Mouse (Mus musculus) embryo, embryonic 11.5 days (tissue): ENCODE data around the gene Stk11.

Source experiments
- DNase-seq: peaks from one replicate; pipeline ENCODE4 v3.0.0-alpha.2; 2012; ENCODE audit warnings: low read depth, low spot score

Stk11 gene

DNA sequence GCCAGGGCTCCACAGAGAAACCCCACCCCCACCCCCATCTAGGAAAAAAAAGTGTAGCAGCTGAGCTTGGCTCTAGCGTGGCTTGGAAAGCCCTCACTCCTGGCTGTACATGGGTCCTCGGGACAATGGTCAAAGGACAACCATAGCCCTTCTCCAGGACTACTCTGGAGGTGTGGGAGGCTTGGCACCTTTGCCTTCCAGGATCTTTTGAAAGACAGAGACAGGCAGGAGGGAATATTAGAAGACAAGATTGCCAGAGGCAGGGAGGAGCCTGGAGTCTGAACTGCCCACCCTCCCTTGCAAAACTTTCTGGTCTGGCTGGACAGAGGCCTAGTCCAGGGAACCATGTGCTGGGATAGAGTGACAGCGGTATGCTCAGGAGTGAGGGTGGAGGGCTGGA, 20.9 kb upstream of the Stk11 start:
- DNase-seq, result no peak

GRCm38 (mm10) chr10:80095547-80095946, 20.1 kb upstream of the Stk11 start:
- no peak for DNase-seq

DNA sequence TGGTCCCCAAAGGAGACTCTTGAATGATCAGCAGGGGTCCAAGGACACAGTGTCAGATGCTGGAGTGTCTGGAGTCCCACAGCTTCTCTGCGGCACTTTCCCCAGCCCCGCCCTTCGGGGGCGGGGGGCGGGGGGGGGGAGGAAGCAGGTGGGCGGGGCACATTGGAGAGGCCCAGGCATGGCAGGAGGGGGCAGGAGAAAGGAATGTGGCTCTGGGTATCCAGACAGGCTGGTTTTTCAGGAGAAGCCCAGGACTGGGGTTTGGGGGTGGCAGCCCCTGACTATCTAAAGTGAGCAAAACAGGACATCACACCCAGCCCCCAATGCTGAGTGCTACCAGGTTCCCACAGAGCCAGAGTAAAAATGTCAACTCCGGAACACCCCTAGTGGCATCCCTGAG, 18.3 kb upstream of the Stk11 start:
- DNase-seq, result no peak

DNA sequence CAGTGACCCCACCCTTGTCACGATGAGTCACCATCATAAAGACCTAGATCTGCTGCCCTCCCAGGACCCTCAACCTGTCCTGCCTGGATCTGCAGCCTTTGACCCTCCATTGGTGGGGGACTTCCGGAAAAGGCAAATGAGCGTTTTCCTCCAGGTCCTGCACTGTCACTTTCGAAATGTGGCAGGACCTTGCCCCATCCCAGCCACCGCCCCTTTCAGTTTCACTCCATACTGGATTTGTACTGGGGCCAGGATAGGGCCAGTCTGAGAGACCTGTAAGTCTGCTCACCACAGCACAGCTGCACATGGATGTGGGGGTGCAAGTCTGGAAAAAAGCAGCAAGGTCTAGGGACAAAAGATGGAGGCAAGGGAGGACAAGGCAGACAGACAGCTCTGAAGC, 17.0 kb upstream of the Stk11 start:
- no peak for DNase-seq

DNA sequence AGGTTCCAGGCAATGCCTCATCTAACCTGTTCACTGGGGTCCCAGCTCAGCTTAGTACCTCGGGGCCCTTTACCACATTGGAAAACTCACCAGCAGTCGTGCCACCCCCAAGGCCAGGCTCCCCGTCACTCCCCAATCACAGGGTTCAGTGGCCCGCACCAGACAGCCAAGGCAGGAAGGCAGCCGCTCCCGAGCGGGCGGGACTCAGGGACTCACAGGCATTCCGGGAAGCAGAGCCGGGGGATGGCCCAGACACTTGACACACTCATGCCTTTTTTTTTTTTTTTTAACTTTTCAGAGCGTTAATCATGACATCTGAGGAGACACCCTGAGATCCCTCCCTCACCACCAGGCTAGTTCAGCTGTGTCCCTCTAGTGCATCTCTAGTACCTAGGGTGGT, 14.6 kb upstream of the Stk11 start:
- no peak for DNase-seq

DNA sequence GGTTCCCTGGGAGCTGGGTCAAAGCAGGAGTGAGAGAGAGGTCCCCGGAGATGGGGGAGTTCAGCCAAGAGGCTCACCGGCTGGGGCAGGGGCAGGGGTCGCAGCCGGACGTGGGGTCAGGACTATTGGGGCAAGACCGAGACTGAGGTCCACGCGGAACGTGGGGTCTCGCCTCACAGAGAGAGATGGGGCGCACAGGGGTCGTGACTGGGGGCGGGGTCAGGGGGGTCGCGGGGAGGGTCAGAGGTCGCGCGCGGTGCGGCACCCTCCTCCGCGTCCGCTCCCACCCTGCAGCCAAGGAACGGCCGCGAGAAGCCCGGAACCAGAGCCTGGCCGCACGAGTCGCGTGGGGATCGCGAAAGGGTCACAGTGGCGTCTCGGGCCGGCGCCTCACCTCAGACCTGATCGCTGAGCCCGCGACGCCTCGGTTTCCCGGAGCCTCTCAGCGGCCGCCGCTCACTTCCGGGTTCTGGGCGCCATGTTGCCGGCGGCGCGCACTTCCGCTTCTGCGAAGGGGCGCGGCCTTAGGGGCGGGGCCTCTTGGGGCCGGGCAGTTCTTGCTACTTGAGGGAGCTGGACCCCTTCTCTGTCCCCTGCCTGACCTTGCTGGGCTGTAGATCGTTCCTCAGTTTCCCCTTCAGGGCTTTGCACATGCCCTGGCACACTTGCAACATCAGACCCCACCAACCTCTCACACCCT, 13.2 kb upstream of the Stk11 start:
- peak; percentile 76 for DNase-seq

GRCm38 (mm10) chr10:80103032-80103431, 12.6 kb upstream of the Stk11 start:
- no peak for DNase-seq

- DNase-seq, result no peak
These were observed 11.4 kb upstream of the Stk11 start for GRCm38 (mm10) chr10:80104181-80104580.

GRCm38 (mm10) chr10:80105460-80105859, 10.1 kb upstream of the Stk11 start, which contains the start of gene Sbno2:
TSS of gene Sbno2 (minus strand) at chr10:80105571.
- no peak for DNase-seq

GRCm38 (mm10) chr10:80105926-80106325, 9.7 kb upstream of the Stk11 start:
- no peak for DNase-seq

DNA sequence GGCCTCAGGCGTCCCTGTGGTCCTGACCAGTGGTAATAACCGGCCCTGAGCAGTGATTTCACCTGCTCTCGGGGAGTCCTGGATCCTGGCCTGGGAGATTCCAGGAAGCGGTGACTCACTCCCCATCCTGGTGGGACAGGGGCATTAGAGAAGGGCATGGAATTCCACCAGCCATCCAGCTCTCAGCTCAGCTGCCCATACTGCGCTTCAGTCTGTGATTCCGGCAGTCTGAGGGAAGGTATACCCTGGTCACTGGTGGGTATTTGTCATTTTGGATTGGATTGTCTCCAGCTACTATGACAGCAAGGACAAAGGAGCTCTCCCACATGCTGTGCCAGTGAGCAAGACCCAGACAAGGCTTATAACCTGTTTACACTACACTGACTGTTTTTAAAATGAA, 7.9 kb upstream of the Stk11 start:
- no peak for DNase-seq

DNA sequence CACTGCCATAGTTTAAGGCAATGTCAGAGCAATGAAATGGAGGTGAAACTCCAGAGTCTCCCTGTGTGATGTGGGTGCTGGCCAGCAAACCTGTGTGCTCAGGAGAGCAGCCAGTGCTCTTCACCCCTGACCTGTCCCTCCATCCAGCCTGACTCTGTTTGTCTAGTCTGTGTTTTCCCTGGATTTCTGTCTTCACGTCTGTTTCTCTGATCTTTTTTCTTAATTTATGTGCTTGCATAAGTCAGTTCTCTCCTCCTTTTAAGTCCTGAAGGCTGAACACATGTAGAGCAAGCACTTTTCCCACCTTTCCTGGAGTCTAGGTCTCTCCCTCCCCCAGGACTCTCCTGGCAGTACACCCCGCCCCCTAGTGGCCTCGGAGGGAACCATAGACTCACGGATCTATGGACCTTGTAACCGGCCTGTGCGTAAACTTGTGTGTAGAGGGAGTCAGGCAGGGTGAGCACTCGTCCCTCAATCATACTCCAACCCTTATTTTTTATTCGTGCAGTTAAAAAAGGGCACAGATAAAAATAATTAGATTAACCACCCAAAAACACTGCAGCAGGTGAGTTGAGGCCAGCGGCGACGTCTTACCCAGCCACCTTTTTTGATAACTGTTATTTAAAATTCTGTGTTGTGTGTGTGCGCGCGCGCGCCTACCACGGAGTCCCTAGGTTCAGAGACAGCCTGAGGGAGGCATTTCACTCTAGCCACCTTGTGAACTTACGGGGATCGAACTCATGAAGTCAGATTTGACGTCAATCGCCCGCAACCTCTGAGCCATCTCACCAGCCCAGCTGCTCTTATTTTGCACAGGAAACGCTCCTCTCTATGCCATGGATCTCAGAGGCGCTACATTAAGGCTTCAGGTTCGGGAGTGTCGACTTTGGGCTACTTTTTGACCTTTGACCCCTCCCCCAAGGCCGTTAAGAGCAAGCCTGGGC, 990 bp upstream of the Stk11 start:
- peak; percentile 89 for DNase-seq

DNA sequence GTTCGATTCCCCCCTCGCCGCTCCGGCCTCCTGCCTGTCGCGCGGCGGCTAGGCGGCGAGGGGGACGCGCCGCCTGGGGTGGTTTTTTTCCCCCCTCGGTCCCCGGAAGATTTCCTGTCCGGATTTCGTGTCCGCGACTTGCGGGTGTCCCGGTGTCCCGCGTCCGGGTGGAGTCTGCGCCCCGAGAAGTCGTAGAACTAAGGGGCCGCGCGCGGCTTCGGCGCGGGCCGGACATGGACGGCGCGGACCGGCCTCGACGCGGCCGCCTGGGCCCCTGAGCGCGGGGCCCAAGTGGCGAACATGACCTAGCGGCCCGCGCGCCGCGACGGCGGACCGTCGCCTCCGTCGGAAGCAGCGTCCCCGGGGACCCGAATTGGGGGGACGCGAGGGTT, 337 bp downstream of the Stk11 start:
- DNase-seq, result no peak

- DNase-seq, result no peak
These were observed 942 bp downstream of the Stk11 start for GRCm38 (mm10) chr10:80116563-80116926.

DNA sequence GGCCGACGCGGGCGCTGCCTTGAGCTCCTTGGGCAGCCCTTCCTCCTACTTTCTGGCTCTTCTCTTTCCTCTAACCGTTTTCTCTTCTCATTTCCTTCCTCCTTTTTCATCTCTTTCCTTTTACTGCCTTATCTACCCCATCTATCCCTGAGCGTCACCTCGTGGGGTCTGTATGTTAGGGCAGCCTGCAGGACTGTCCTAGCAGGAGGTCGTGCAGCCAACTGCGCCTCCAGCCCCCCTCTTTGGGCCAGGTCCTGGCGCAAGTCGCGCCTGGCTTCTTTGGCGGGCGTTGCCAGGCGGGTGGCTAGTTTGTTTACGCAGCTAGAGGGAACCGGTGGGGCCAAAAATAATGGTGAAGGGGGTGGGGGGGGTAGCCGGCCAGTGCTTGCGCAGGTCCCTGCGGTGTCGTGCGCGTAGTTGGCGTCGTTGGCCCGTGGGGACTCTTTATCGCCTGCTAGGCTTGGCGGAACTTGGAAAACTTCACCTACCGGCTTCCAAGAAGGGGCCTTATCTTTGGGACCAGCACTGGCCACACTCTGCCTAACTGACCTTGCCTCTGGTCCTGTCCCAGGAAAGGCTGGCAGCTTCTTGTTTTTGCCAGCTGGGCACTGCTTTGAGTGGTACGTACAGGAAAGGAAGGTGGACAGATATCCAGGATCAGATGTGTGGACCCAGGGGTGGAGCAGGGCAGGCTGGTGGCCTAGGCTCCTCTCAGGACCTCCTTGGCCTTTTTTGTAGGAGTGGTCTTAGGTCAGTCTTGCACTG, 1.5 kb downstream of the Stk11 start:
- no peak for DNase-seq

GRCm38 (mm10) chr10:80117736-80118135, 2.1 kb downstream of the Stk11 start:
- no peak for DNase-seq

DNA sequence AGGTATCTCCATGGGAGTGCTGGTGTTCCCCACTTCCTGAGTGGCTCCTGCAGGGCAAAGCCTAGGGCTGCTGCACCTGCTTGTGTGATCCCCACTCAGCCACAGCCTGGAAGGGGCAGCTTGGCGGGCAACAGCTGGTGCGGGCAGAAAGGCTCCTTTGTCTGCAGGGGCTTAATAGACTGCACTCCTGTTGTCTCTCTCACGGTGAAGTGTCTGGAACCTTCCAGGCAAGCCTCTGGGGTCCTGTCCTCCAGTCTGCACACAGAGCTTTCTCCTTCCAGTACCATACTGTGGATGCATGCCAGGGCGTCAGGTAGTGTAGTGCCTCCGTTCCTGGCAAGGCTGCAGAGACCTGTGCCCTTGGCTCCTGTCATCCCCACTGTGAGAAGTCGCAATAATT, 2.9 kb downstream of the Stk11 start:
- no peak for DNase-seq

DNA sequence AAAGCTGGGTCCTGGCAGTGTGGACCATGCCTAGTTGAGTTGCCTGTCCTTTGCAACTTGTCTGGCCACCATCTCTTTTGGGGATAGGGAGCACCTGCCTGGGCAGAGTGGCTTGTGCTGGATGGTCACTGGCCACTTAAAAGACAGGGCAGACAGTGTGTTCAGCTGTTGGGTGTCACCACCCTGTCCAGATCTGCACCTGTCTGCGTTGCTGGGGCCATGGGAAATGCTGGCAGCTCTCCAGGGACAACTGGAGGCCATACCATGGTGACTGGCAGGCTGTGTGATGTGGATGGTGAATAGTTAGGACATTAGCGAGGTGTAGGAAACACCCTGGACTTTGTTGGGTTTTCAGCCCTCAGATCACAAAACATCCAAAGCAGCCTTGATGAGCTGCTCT, 4.5 kb downstream of the Stk11 start:
- no peak for DNase-seq

DNA sequence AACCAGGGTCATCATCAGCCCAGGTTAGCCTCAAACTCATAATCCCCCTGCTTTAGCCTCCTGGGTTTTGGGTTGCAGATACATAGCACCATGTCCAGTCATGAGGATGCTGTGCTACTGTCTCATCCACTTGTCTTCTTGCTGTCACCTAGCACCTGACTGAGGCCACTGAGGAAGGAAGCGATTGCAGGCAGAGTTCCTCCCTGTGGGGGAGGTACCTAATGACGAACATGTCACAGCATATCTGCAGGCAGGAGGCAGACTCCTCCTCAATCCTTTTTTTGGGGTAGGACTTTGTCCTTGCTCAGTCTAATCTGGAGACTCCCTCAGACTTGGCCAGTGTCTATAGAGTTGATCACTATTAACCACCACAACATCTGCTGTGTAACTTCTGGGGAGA, 6.0 kb downstream of the Stk11 start:
- DNase-seq, result no peak

DNA sequence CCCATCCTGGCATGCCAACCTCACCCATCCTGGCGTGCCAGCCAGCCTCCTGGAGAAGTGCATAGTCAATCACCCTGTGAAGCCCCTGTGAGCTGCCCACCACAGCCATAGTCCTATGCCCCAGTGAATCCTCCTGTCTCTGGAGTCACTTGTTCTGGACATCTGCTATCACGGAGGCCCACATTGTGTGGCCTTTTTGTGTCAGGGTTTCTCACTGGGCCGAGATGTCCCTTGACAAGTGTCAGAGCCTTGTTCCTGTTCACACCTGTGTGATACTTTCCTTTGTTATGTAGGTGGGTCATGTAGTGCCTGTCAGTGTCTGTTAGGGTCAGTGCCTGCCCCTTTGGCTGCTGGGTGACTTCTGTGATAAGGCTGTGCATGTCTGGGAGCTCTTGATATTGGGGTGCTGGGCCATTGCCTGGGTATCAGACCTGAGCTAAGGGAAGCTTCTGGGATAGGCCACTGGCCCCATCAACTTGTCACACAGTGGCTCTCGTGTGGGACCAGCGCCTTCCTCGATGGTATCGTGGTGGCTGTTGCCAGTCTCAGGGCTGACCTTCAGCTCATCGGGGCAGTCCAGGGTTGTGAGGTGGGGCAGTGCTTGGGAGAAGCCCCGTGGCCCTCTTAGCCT, 8.4 kb downstream of the Stk11 start:
- DNase-seq, result no peak

GRCm38 (mm10) chr10:80127920-80128319, 12.3 kb downstream of the Stk11 start:
- no peak for DNase-seq

GRCm38 (mm10) chr10:80129846-80130245, 14.2 kb downstream of the Stk11 start:
- DNase-seq, result no peak
